Mouse (Mus musculus): ENCODE measurements around the gene Cpeb1.

DNA sequence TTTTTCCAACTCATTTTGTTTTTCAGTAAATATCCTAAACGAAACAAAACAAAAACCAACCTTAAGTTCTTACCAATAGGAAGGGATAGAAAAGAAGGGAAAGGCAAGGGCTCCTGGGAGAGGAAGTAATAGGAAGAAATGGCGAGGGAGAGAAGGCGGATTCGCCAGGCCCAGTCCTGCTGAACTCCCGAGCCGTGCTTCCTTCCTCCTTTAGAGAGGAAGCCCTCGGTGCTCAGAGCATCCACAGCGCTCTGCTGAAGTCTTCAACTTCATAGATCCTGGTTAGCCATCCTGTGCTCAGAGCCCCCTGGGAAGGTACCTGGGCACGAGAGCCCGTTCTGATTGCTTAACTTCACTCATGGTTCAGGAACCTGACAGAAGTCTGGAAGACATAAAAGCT is 127.6 kb downstream of the Cpeb1 start:
- TF ChIP-seq CTCF (IDR thresholded peaks at IDR 0.05) (no peak), EP300 (IDR thresholded peaks at IDR 0.05) (no peak)
